Mouse (Mus musculus) testis, adult 10 weeks (tissue): ENCODE measurements around the gene Mip. TPM values are rescaled to one million over a fixed set of nuclear protein-coding genes. Genes with fewer than 3 reads are reported as not detected.

Source experiments
- polyA plus RNA-seq: library from polyadenylated mRNA; stranded (reverse); fragments of 350-450 nt; fragmentation: Illumina TruSeq; extraction: RNeasy Lipid Tissue Mini Kit (QIAGEN cat#74804); gene quantifications from one replicate; pipeline ENCODE4 v1.2.3, GENCODE M21; 2014; ENCODE audit warnings: low read depth, low replicate concordance

The Mip gene
- not detected for polyA plus RNA-seq

GRCm38 (mm10) chr10:128225538-128225937, at the start of gene Mip:
Gene Mip, plus strand, starts transcription at chr10:128225838.

DNA sequence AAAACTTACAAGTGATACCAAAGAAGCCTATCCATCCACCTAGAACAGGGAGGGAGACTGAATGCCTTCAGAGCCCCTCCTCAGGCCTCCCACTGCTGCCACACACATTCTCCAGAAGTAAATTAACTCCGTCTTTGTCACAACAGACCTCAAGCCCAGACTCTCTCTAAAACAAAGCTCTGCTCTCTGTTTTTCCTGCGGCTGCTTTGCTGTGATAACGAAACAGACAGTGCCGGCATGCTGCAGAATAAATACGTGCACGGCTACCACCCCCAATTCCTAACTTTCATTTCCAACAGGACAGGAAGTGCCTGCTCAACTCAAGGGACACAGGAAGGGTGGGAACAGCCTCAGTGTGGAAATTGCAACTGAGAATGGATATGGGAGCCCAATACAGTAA, 45.6 kb upstream of the Mip start, which contains the start of gene Rbms2:
Rbms2 (minus strand) TSS at position 309 of the 400 bp plus-strand sequence.

DNA sequence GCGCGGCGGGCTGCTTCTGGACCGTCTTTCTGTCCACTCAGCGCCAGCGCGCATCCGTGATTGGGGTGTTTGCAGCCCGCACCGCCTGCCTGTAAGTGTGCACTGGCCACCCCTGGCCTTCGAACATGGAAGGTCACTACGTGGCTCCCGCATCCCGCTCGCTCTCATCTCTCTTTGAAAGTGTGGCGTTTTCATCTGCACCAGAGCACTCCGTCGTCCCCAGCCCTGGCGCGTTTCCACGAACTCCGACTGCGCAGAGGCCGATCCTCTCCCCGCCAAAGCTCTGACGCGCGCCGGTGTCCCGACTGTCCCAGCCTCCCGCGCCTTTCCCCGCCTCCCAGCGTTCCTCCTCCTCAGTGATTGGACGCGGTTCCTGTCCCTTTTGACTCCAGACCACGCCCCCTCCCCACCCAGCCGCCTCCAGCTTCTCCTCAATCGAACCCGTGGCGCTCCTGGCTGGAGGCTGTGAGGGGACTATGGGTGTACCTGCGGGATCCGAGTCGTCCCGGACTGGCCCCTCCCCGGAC, 31.6 kb upstream of the Mip start, which contains the start of gene Gls2:
Gls2 (plus strand) TSS at position 434 of the 527 bp plus-strand sequence.

DNA sequence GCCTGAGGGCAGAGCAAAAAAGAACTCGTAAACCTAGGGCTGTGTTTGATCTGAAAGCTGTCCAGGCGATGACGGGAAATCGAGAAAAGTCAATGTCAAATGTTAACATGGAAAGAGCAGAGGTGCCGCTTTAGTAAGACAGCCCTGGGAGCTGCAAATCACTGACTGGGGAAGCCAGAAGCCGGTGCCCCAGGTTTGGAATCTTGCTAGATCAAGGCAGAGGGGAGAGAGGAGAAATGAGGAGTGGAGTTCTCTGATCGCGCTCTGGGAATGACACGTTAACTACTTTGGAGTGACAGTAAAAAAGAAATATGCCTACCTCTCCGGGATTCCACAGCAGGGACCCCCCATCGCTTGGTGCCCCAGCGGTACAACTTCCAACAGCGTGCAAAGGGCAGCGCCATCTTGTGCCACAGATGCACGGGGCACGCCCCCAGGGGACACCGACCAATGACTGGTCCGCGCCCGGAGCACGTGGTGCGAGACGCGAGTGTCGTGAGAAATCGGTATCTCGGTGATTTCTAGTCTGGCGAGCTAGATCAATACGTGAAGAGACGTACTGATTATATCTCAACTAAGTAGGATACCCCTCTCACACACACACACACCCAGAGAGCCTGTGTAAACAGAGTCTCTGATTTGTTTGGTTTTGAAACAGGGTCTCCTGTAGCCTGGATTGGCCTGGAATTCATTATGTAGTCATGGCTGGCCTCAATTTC, 14.1 kb upstream of the Mip start, which contains the start of gene Spryd4:
Spryd4 (minus strand) TSS at position 418 of the 719 bp plus-strand sequence.

DNA sequence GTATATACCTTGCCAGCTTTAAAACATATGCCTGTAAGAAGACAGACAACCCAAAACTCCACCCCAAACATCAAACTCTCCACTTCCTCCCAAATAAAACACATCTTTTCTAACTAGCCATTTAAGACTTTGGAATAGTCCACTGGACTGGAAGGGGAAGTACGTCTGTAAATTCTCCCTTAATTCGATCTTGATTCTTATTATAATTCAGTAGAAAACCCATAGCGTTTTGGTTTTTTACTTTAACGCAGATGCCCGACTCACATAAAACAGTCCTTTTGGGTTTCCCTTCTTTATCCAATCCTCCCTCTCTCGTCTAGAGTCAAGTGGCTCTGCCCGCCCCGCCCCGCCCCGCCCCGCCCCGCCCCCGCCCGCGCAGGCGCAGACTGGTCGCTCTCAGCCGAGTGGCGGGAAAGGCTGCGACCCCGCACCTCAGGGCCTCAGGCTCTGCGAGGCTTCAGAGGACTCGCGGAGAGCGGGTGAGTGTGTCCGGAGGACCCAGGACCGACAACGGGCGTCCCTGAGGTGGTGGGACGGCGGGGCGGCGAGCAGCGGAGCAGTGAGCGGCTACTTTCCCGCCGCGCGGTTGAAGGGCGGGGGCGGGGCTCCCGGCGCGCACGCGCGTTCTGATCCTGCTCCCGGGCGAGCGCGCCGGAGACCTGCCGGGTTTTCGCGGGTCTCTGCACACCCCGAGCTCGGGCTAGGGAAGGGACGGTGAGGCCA, 6.2 kb downstream of the Mip start, which contains the start of gene Timeless:
Timeless (plus strand) TSS at position 369 of the 723 bp plus-strand sequence.

GRCm38 (mm10) chr10:128253677-128254255, 28.1 kb downstream of the Mip start, which contains the start of gene Apon:
Gene Apon, plus strand, starts transcription at chr10:128254096.

DNA sequence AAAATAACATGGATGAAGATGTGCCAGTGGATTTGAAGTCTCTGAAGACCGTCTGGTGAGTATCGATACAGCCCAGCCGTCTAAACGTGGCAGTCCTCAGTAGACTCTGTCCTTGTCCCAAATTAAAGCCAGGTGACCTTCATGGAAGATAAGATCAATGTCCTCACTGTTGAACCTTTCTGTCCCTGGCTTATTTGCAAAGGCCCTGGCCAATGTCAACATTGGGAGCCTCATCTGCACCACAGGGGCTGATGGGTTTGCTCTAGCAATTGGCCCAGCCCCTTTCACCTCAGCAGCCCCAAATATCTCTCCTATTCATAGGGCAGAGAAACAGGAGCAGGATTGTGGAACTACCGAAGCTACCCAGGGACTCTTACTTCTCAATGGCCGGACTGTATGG, 42.7 kb downstream of the Mip start, which contains the start of gene Apof:
Apof (plus strand) TSS at position 301 of the 400 bp plus-strand sequence.

DNA sequence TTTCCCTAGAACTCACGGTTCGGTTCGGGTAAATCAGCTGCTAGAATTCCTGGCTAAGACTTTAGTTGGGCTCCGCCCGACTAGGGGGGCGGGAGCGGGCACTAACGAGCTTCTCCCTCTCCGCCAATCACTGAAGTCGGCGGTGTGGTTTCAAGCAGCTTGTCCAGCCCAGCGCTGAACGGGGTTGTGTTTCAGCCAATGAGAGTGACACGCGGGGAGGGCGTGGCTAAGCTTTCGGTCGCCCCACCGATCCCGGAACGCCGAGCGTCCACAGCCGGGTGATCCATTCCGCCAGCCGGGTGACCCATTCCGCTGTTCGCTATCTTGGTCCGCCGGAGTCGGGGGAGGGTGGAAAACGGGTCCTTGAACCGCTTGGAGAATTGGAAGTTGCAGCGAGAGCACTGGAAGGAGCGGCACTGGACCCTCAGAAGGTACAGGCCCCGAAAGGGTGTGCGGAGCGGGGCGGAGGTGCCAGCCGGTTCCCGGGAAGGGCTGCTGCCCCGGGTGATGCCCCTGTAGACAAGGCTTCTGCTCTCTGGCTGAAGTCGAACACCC, 44.7 kb downstream of the Mip start, which contains the start of gene Stat2:
Stat2 (plus strand) TSS at position 273 of the 555 bp plus-strand sequence.

Other genes with a start within 250 kb of the Mip start
- gene Hsd17b6, start 218.2 kb upstream of the Mip start, polyA plus RNA-seq: not detected
- 23.5 TPM for gene Prim1, start 210.7 kb upstream of the Mip start, polyA plus RNA-seq
- gene Naca, start 190.3 kb upstream of the Mip start, polyA plus RNA-seq: 988 TPM
- 541 TPM for gene Ptges3, start 166.9 kb upstream of the Mip start, polyA plus RNA-seq
- 333 TPM for gene Atp5b, start 142.6 kb upstream of the Mip start, polyA plus RNA-seq
- gene Baz2a, start 134.3 kb upstream of the Mip start, polyA plus RNA-seq: 58.1 TPM
- 5.9 TPM for gene Rbms2, start 45.5 kb upstream of the Mip start, polyA plus RNA-seq
- gene Gls2, start 31.4 kb upstream of the Mip start, polyA plus RNA-seq: 0.53 TPM
- 3.3 TPM for gene Spryd4, start 14.0 kb upstream of the Mip start, polyA plus RNA-seq
- 2.2 TPM for gene Timeless, start 6.2 kb downstream of the Mip start, polyA plus RNA-seq
- gene Apon, start 28.3 kb downstream of the Mip start, polyA plus RNA-seq: not detected
- gene Apof, start 42.8 kb downstream of the Mip start, polyA plus RNA-seq: 0.34 TPM
- 1.8 TPM for gene Stat2, start 44.7 kb downstream of the Mip start, polyA plus RNA-seq
- gene Il23a, start 72.9 kb downstream of the Mip start, polyA plus RNA-seq: 0.36 TPM
- 10.8 TPM for gene Pan2, start 77.5 kb downstream of the Mip start, polyA plus RNA-seq
- 7.6 TPM for gene Cnpy2, start 96.6 kb downstream of the Mip start, polyA plus RNA-seq
- gene Cs, start 111.9 kb downstream of the Mip start, polyA plus RNA-seq: 25.2 TPM
- gene Coq10a, start 143.2 kb downstream of the Mip start, polyA plus RNA-seq: 4.6 TPM
- 2.2 TPM for gene Ankrd52, start 151.3 kb downstream of the Mip start, polyA plus RNA-seq
- not detected for gene Slc39a5, start 175.4 kb downstream of the Mip start, polyA plus RNA-seq
- gene Nabp2, start 185.7 kb downstream of the Mip start, polyA plus RNA-seq: 9.7 TPM
- 9.4 TPM for gene Rnf41, start 185.8 kb downstream of the Mip start, polyA plus RNA-seq
- gene Smarcc2, start 233.4 kb downstream of the Mip start, polyA plus RNA-seq: 96.4 TPM